26 mouse cellular contexts compared by ENCODE assay signal in genomic region chr11:75691047-75691446, GRCm38 (mm10).
"Had no signal": no experiment of that assay in that cellular context is flagged by ENCODE, and none has a peak within 500 bp of the region (broad histone marks: within the 10 kb centered on the region; RNA-seq: fewer than 3 reads in every experiment).

No protein-coding gene starts in this region.

- H3K4me2 ChIP-seq: embryonic facial prominence, embryonic 12.5 days; embryonic facial prominence, embryonic 13.5 days; embryonic facial prominence, embryonic 15.5 days; forebrain, embryonic 12.5 days; forebrain, embryonic 13.5 days; forebrain, embryonic 15.5 days had no signal

- H3K9ac ChIP-seq: embryonic facial prominence, embryonic 12.5 days; embryonic facial prominence, embryonic 13.5 days; embryonic facial prominence, embryonic 15.5 days; forebrain, embryonic 12.5 days; forebrain, embryonic 13.5 days; forebrain, embryonic 15.5 days; forebrain, postnatal 0 days had no signal

- DNase-seq: cerebellum, adult 2 months; cerebellum, adult 8-10 months; cerebellum, adult 9-10 months; cerebellum, adult 9-11 months; cerebellum, postnatal 10 days; cerebellum, postnatal 14 days; cerebellum, postnatal 25 days; cerebellum, postnatal 36 days; embryo, embryonic 11 days; forebrain, postnatal 0 days; gastrocnemius, postnatal 10 days; gastrocnemius, postnatal 25 days; gastrocnemius, postnatal 36 days; heart, adult 18-20 months; heart, adult 2 months had no signal

- H3K27me3 ChIP-seq: embryonic facial prominence, embryonic 12.5 days; embryonic facial prominence, embryonic 13.5 days; embryonic facial prominence, embryonic 15.5 days; forebrain, embryonic 12.5 days; forebrain, embryonic 13.5 days; forebrain, embryonic 15.5 days had no signal

- H3K9me3 ChIP-seq: embryonic facial prominence, embryonic 10.5 days; embryonic facial prominence, embryonic 12.5 days; embryonic facial prominence, embryonic 13.5 days; embryonic facial prominence, embryonic 15.5 days; forebrain, embryonic 10.5 days; forebrain, embryonic 12.5 days; forebrain, embryonic 13.5 days; forebrain, embryonic 15.5 days had no signal

- H3K4me1 ChIP-seq: embryonic facial prominence, embryonic 10.5 days; embryonic facial prominence, embryonic 12.5 days; forebrain, embryonic 10.5 days; forebrain, embryonic 12.5 days; forebrain, embryonic 13.5 days; forebrain, embryonic 15.5 days had no signal

- ATAC-seq: forebrain, embryonic 13.5 days; forebrain, embryonic 14.5 days; forebrain, embryonic 15.5 days; forebrain, embryonic 16.5 days; forebrain, postnatal 0 days had no signal

- H3K27ac ChIP-seq: embryonic facial prominence, embryonic 10.5 days; embryonic facial prominence, embryonic 12.5 days; embryonic facial prominence, embryonic 13.5 days; embryonic facial prominence, embryonic 15.5 days; forebrain, embryonic 10.5 days; forebrain, embryonic 12.5 days; forebrain, embryonic 13.5 days; forebrain, embryonic 15.5 days; heart, adult 2 months had no signal

- H3K4me3 ChIP-seq: embryonic facial prominence, embryonic 10.5 days; embryonic facial prominence, embryonic 12.5 days; embryonic facial prominence, embryonic 13.5 days; embryonic facial prominence, embryonic 15.5 days; erythroblast, embryonic 14.5 days; forebrain, embryonic 10.5 days; forebrain, embryonic 12.5 days; forebrain, embryonic 13.5 days; forebrain, embryonic 15.5 days; heart, adult 2 months had no signal
